Mouse (Mus musculus) testis, adult 2 months (tissue): ENCODE measurements around the gene Tpm1.

ENCODE experiments used
- CTCF ChIP-seq: fragments of 200-500 bp; IDR thresholded peaks from 2 replicates; pipeline ENCODE4 v1.5.1; 2012; ENCODE audit warnings: low read depth, mild to moderate bottlenecking, inconsistent platforms, low read length, moderate library complexity; ENCODE audit not compliant: control insufficient read depth, insufficient read depth, insufficient replicate concordance
- POLR2A ChIP-seq: fragments of 200-500 bp; IDR thresholded peaks from 2 replicates; pipeline ENCODE4 v1.6.1; 2012; ENCODE audit warnings: low read depth, mild to moderate bottlenecking, inconsistent platforms, low read length, moderate library complexity; ENCODE audit not compliant: control insufficient read depth

GRCm38 (mm10) chr9:67033016-67033415 lies 16.2 kb downstream of the Tpm1 start:
- no peak for TF ChIP-seq CTCF
- no peak for TF ChIP-seq POLR2A
